Mouse (Mus musculus): Measurements from ENCODE around the gene Olfr8. TPM values are rescaled to one million over a fixed set of nuclear protein-coding genes. Genes with fewer than 3 reads are reported as not detected.
"Not testable (repeated sequence)": the region's sequence is repeated elsewhere in the genome, so short reads cannot be mapped to it uniquely, and the experiment has no call there.

The Olfr8 gene
- total RNA-seq (2021): not detected
- long read RNA-seq, experiment 1: 0 reads
- long read RNA-seq, experiment 2: 0 reads

- DNase-seq: not testable (repeated sequence)
These were observed at the start of gene Olfr8 for GRCm38 (mm10) chr10:78950336-78950735. Gene Olfr8, plus strand, starts transcription at chr10:78950636.

GRCm38 (mm10) chr10:78912871-78913270, 37.6 kb upstream of the Olfr8 start, which contains the start of gene Olfr1354:
Gene Olfr1354, plus strand, starts transcription at chr10:78913171.
- DNase-seq: not testable (repeated sequence)

- DNase-seq: not testable (repeated sequence)
These were observed 12.6 kb downstream of the Olfr8 start, which contains the start of gene Olfr1353 for GRCm38 (mm10) chr10:78963009-78963408. Gene Olfr1353, plus strand, starts transcription at chr10:78963309.

GRCm38 (mm10) chr10:78980750-78981149, 30.3 kb downstream of the Olfr8 start, which contains the start of gene Olfr1352:
Gene Olfr1352, plus strand, starts transcription at chr10:78981050.
- DNase-seq: no peak

Other genes with a start within 250 kb of the Olfr8 start
- gene Casp14, start 232.3 kb upstream of the Olfr8 start, total RNA-seq (2021): not detected
- not detected for gene Ccdc105, start 197.6 kb upstream of the Olfr8 start, total RNA-seq (2021)
- gene Slc1a6, start 170.1 kb upstream of the Olfr8 start, total RNA-seq (2021): under 1 TPM in 1 of 2 experiments, not detected in 1; 0.14 TPM
- gene Olfr1356, start 98.5 kb upstream of the Olfr8 start, total RNA-seq (2021): not detected
- not detected for gene Olfr1355, start 75.1 kb upstream of the Olfr8 start, total RNA-seq (2021)
- not detected for gene Olfr1354, start 37.5 kb upstream of the Olfr8 start, total RNA-seq (2021)
- gene Olfr1353, start 12.7 kb downstream of the Olfr8 start, total RNA-seq (2021): not detected
- not detected for gene Olfr1352, start 30.4 kb downstream of the Olfr8 start, total RNA-seq (2021)
- not detected for gene Olfr1351, start 61.8 kb downstream of the Olfr8 start, total RNA-seq (2021)
- not detected for gene Olfr57, start 78.1 kb downstream of the Olfr8 start, total RNA-seq (2021)
- gene 2610008E11Rik, start 147.0 kb downstream of the Olfr8 start, total RNA-seq (2021): 10 to 100 TPM; 11.6 to 16.0 TPM
- gene Vmn2r80, start 198.1 kb downstream of the Olfr8 start, total RNA-seq (2021): not detected

Data from gastrocnemius, postnatal 10 days (tissue).